Mouse (Mus musculus) kidney, adult 11 months (tissue): Measurements from ENCODE around the gene Scoc.

Experiments used
- DNase-seq: peaks from one replicate; pipeline ENCODE4 v3.0.0; 2022

Gene Scoc

GRCm38 (mm10) chr8:83396680-83397079 is 61.5 kb downstream of the Scoc start:
- DNase-seq, result no peak

DNA sequence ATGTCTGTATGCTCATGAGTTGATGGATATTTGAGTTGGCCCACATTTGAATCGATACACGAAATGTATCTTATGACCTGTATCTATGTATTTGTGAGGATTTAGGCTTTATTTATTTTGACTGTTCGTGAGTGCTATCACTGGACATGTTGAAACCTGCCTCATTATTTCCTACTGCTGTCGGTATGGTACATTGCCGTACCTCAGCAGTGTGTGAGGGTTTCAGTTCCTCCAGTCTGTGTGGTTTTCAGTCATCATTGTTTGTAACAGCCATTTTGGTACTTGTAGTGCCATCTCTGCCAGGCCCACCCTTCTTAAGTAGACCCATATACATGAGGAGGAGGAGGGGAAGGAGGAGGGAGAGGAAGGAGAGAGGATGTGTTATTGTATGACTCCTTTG is 63.9 kb downstream of the Scoc start:
- DNase-seq, result no peak

GRCm38 (mm10) chr8:83392521-83392920 is 65.7 kb downstream of the Scoc start:
- no peak for DNase-seq

- DNase-seq, result no peak
Measured at GRCm38 (mm10) chr8:83390006-83390701, 68.0 kb downstream of the Scoc start.

DNA sequence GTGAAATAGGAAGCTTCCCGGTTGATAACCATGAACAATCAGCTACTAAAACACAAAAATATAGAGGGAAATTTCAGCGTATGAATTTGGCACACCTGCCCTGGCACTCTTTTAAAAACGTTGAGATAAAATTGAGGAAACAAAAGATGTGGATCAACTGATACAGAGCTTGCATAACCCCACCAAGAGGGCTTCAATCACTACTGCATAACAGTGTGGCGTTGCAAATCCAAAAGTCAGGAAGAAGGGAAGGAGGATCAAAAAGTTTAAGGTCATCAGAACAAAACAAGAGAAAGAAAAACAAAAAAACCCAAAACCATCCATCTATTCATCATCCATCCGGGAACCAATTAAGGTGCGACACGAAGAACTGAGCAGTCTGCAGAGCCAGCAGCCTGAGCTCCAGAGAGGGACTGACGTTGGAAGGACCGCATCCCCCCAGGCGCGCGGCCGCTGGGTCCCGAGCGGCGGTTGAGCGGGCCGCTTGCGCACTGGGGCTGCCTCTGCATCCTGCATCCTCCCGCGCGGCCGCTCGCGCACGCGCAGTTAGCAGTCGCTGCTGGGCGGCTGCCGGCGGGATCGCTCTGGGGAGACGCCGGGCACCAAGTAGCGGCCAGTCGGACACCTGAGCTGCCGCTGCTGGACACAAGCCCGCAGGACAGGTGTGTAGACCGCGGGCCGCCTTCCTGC is 68.7 kb downstream of the Scoc start, which contains the start of gene Clgn:
Gene Clgn, plus strand, starts transcription at position 552 of the 690 bp plus-strand sequence.
- DNase-seq, result no peak

DNA sequence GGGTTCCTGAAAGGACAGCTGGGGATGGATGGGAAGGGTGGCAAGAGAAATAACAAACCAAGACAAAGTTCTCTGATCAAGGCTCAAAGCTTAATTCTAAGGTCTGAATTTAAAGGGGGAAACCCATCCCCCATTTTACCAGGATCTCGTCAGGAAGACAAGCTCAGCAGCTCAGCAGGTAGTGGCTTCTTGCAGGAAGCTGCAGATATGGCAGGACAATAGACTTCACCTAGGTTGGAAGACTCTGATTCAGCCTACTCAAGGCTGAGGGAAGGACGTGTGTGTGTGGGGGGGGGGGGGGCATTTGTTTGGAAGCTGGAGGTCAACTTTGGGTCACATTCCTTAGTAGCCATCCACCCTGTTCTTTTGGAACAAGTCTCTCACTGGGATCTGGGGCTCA is 75.3 kb downstream of the Scoc start:
- no peak for DNase-seq

DNA sequence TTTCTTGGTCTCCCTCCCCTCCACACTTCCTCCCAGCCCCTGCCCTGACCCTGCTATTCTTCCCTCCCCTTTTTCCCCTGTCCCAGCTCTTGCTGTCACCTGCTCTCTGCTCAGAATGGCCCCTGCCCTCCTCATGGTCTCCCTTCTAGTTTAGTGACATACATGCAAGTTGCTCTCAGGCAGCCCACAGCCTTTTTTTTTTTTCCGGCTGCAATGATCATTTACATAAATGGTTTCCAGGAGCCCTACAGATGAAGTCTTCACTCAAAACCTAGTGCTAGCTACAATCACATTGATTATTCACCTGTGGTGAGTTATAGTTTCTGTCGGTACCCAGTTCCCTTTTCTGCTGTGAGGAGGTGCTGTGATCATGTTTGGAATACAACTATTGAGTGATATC is 77.2 kb downstream of the Scoc start:
- DNase-seq, result no peak

DNA sequence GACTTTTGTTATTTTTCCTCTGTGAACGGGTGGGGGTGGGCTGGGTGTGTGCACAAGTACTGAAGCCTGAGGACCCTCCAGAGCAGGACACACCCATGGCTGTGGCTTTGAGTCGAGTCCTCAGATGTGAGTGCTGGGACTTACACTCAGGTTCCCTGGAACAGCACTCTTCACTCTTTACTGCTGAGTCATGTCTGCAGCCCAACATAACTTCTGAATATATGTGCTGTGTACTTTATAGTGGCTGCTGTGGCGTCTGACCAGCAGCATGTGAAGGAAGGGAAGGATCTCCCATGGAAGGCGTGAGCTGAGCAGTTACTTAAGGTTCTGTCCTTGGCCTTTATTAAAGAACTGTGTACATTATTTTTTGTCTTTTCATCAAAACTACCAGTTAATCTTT is 78.0 kb downstream of the Scoc start:
- no peak for DNase-seq
